Mouse (Mus musculus): ENCODE measurements around the gene Wdr60.

Gene Wdr60

GRCm38 (mm10) chr12:116262555-116263341 is at the start of gene Wdr60:
Gene Wdr60 (minus strand): TSS chr12:116263022.
- in situ Hi-C loops (cut with MboI; ENCODE audit: unreplicated experiment in 2 of 2) = no loop called here

GRCm38 (mm10) chr12:116308612-116309011 is 45.8 kb upstream of the Wdr60 start:
- in situ Hi-C loops (cut with MboI; ENCODE audit: unreplicated experiment in 2 of 2) = no loop called here

GRCm38 (mm10) chr12:116307870-116308269 is 45.0 kb upstream of the Wdr60 start:
- in situ Hi-C loops (cut with MboI; ENCODE audit: unreplicated experiment in 2 of 2) = no loop called here

- in situ Hi-C loops (cut with MboI; ENCODE audit: unreplicated experiment in 2 of 2) = no loop called here
These were observed 43.2 kb upstream of the Wdr60 start for GRCm38 (mm10) chr12:116306042-116306441.

- in situ Hi-C loops (cut with MboI; ENCODE audit: unreplicated experiment in 2 of 2) = no loop called here
These were observed 39.4 kb upstream of the Wdr60 start for GRCm38 (mm10) chr12:116302181-116302580.

GRCm38 (mm10) chr12:116299906-116300305 is 37.1 kb upstream of the Wdr60 start:
- in situ Hi-C loops (cut with MboI; ENCODE audit: unreplicated experiment in 2 of 2) = loop anchor here in 1 of 2 experiments (25.0 kb wide), 1 partner anchor 112 kb away; the partner anchor contains the start of gene Ncapg2

GRCm38 (mm10) chr12:116293599-116294292 is 30.9 kb upstream of the Wdr60 start:
- in situ Hi-C loops (cut with MboI; ENCODE audit: unreplicated experiment in 2 of 2) = loop anchor here in 1 of 2 experiments (25.0 kb wide), 1 partner anchor 119 kb away; the partner anchor contains the start of gene Ncapg2

GRCm38 (mm10) chr12:116293185-116293584 is 30.4 kb upstream of the Wdr60 start:
- in situ Hi-C loops (cut with MboI; ENCODE audit: unreplicated experiment in 2 of 2) = loop anchor here in 1 of 2 experiments (25.0 kb wide), 1 partner anchor 119 kb away; the partner anchor contains the start of gene Ncapg2

GRCm38 (mm10) chr12:116283511-116283910 is 20.7 kb upstream of the Wdr60 start:
- in situ Hi-C loops (cut with MboI; ENCODE audit: unreplicated experiment in 2 of 2) = loop anchor here (5.0 to 25.0 kb wide), 2 partner anchors 124 to 129 kb away; partner anchors contain the start of gene Ncapg2 (in 2 of the 2)

GRCm38 (mm10) chr12:116282856-116283255 is 20.0 kb upstream of the Wdr60 start:
- in situ Hi-C loops (cut with MboI; ENCODE audit: unreplicated experiment in 2 of 2) = loop anchor here (5.0 to 25.0 kb wide), 2 partner anchors 124 to 129 kb away; partner anchors contain the start of gene Ncapg2 (in 2 of the 2)

GRCm38 (mm10) chr12:116281427-116282281 is 18.8 kb upstream of the Wdr60 start:
- in situ Hi-C loops (cut with MboI; ENCODE audit: unreplicated experiment in 2 of 2) = loop anchor here (5.0 to 25.0 kb wide), 2 partner anchors 126 to 131 kb away; partner anchors contain the start of gene Ncapg2 (in 2 of the 2)

GRCm38 (mm10) chr12:116280653-116281364 is 18.0 kb upstream of the Wdr60 start, which contains the start of gene Esyt2:
Gene Esyt2 (plus strand): TSS chr12:116281196.
- in situ Hi-C loops (cut with MboI; ENCODE audit: unreplicated experiment in 2 of 2) = loop anchor here (5.0 to 25.0 kb wide), 2 partner anchors 126 to 131 kb away; partner anchors contain the start of gene Ncapg2 (in 2 of the 2)

GRCm38 (mm10) chr12:116280149-116280652 is 17.4 kb upstream of the Wdr60 start:
- in situ Hi-C loops (cut with MboI; ENCODE audit: unreplicated experiment in 2 of 2) = loop anchor here (5.0 to 25.0 kb wide), 2 partner anchors 127 to 132 kb away; partner anchors contain the start of gene Ncapg2 (in 2 of the 2)

- in situ Hi-C loops (cut with MboI; ENCODE audit: unreplicated experiment in 2 of 2) = loop anchor here in 1 of 2 experiments (25.0 kb wide), 1 partner anchor 133 kb away; the partner anchor contains the start of gene Ncapg2
These were observed 16.4 kb upstream of the Wdr60 start for GRCm38 (mm10) chr12:116279181-116279580.

GRCm38 (mm10) chr12:116278541-116278940 is 15.7 kb upstream of the Wdr60 start:
- in situ Hi-C loops (cut with MboI; ENCODE audit: unreplicated experiment in 2 of 2) = loop anchor here in 1 of 2 experiments (25.0 kb wide), 1 partner anchor 134 kb away; the partner anchor contains the start of gene Ncapg2

- in situ Hi-C loops (cut with MboI; ENCODE audit: unreplicated experiment in 2 of 2) = loop anchor here in 1 of 2 experiments (25.0 kb wide), 1 partner anchor 135 kb away; the partner anchor contains the start of gene Ncapg2
These were observed 14.1 kb upstream of the Wdr60 start for GRCm38 (mm10) chr12:116276961-116277360.

- in situ Hi-C loops (cut with MboI; ENCODE audit: unreplicated experiment in 2 of 2) = loop anchor here in 1 of 2 experiments (25.0 kb wide), 1 partner anchor 137 kb away; the partner anchor contains the start of gene Ncapg2
These were observed 12.8 kb upstream of the Wdr60 start for GRCm38 (mm10) chr12:116275631-116276030.

- in situ Hi-C loops (cut with MboI; ENCODE audit: unreplicated experiment in 2 of 2) = loop anchor here in 1 of 2 experiments (25.0 kb wide), 1 partner anchor 137 kb away; the partner anchor contains the start of gene Ncapg2
These were observed 12.3 kb upstream of the Wdr60 start, which contains the start of gene Gm11027 for GRCm38 (mm10) chr12:116275086-116275485. Gene Gm11027 (plus strand): TSS chr12:116275386.
